In genomic region chr7:100364888-100365287, GRCm38 (mm10) we compare ENCODE assay signal across 22 mouse cellular contexts. TPM values are rescaled to one million over a fixed set of nuclear protein-coding genes. Genes with fewer than 3 reads are reported as not detected.
DNase-seq lines count a peak whose midpoint lies in the region; ATAC-seq and TF ChIP-seq lines count a peak whose summit lies in the region.
"Had no signal": no experiment of that assay in that cellular context is flagged by ENCODE, and none has a peak within 500 bp of the region (broad histone marks: within the 10 kb centered on the region; RNA-seq: fewer than 3 reads in every experiment).

No protein-coding gene starts in this region.

- H3K27me3 ChIP-seq in G1E (ENCODE audit: insufficient read depth, low read length): no peaks in the 10 kb centered on the region
- H3K27me3 ChIP-seq in embryonic facial prominence, embryonic 11.5 days (ENCODE audit: control insufficient read depth, insufficient read depth, low read length): no peaks in the 10 kb centered on the region
- no peaks in the 10 kb centered on the region for H3K27me3 ChIP-seq in stomach, postnatal 0 days (ENCODE audit: control insufficient read depth, insufficient read depth, low read length)
- H3K27me3 ChIP-seq: forebrain, embryonic 15.5 days; heart, embryonic 13.5 days; limb, embryonic 12.5 days; liver, embryonic 12.5 days; midbrain, embryonic 12.5 days; neural tube, embryonic 12.5 days had no signal

- H3K4me1 ChIP-seq in G1E (ENCODE audit: insufficient read depth, low read depth, low read length): peaks cover 20% of the 10 kb centered on the region
- H3K4me1 ChIP-seq in embryonic facial prominence, embryonic 11.5 days (ENCODE audit: control insufficient read depth, insufficient read depth, low read length): no peaks in the 10 kb centered on the region
- H3K4me1 ChIP-seq in stomach, postnatal 0 days (replicated peaks; ENCODE audit: control insufficient read depth, insufficient read depth): no peaks in the 10 kb centered on the region; the same call in 1 of the 2 replicates

- no peak overlapping the region for H3K9ac ChIP-seq in embryonic facial prominence, embryonic 11.5 days (replicated peaks; ENCODE audit: low read length)
- no peak overlapping the region for H3K9ac ChIP-seq in stomach, postnatal 0 days (ENCODE audit: low read length)
- H3K9ac ChIP-seq: forebrain, embryonic 15.5 days; heart, embryonic 13.5 days; limb, embryonic 12.5 days; liver, embryonic 12.5 days; midbrain, embryonic 12.5 days; neural tube, embryonic 12.5 days had no signal

- peak overlapping the region; percentile 37; the same call in 1 of the 2 replicates for H3K27ac ChIP-seq in layer of hippocampus, adult 2 months
- H3K27ac ChIP-seq in embryonic facial prominence, embryonic 11.5 days (replicated peaks; ENCODE audit: low read depth, low read length): no peak overlapping the region
- no peak overlapping the region for H3K27ac ChIP-seq in stomach, postnatal 0 days (replicated peaks)
- H3K27ac ChIP-seq: forebrain, embryonic 15.5 days; heart, embryonic 13.5 days; limb, embryonic 12.5 days; liver, embryonic 12.5 days; midbrain, embryonic 12.5 days; neural tube, embryonic 12.5 days had no signal

- H3K4me3 ChIP-seq in layer of hippocampus, adult 2 months: no peak overlapping the region
- H3K4me3 ChIP-seq in G1E (ENCODE audit: low read depth, low read length): peak overlapping the region; percentile 35; the same call in 1 of the 2 replicates
- H3K4me3 ChIP-seq in embryonic facial prominence, embryonic 11.5 days (ENCODE audit: low read depth, low read length): no peak overlapping the region
- no peak overlapping the region for H3K4me3 ChIP-seq in stomach, postnatal 0 days (ENCODE audit: low read depth, low read length)
- H3K4me3 ChIP-seq: forebrain, embryonic 15.5 days; heart, embryonic 13.5 days; limb, embryonic 12.5 days; liver, embryonic 12.5 days; midbrain, embryonic 12.5 days; neural tube, embryonic 12.5 days had no signal

- H3K9me3 ChIP-seq in G1E (replicated peaks): no peaks in the 10 kb centered on the region
- no peaks in the 10 kb centered on the region for H3K9me3 ChIP-seq in embryonic facial prominence, embryonic 11.5 days (replicated peaks; ENCODE audit: control insufficient read depth, low read length)
- no peaks in the 10 kb centered on the region for H3K9me3 ChIP-seq in stomach, postnatal 0 days (ENCODE audit: control insufficient read depth, low read length)
- H3K9me3 ChIP-seq: forebrain, embryonic 15.5 days; heart, embryonic 13.5 days; limb, embryonic 12.5 days; liver, embryonic 12.5 days; midbrain, embryonic 12.5 days; neural tube, embryonic 12.5 days had no signal

- no peak for DNase-seq in layer of hippocampus, adult 2 months (ENCODE audit: low spot score in 2 of 2)
- no peak for DNase-seq in layer of hippocampus, adult 9-10 months (ENCODE audit: low spot score)
- DNase-seq in 3T3-L1 (ENCODE audit: low read depth, low spot score): peak; percentile 40
- no peak for DNase-seq in G1E (ENCODE audit: low spot score)
- DNase-seq in embryonic facial prominence, embryonic 11.5 days (ENCODE audit: low spot score): peak; percentile 34
- DNase-seq in ovary, postnatal 10 days (ENCODE audit: low spot score): no peak
- no peak for DNase-seq in kidney, postnatal 14 days
- DNase-seq in stomach, postnatal 0 days (ENCODE audit: low spot score): no peak
- DNase-seq: adrenal gland, postnatal 36 days; cerebellum, adult 11-12 months; cerebellum, postnatal 25 days; heart, postnatal 4 days; kidney, adult 11 months; kidney, postnatal 36 days; thymus, adult 18-20 months; thymus, postnatal 4 days had no signal

- WGBS in embryonic facial prominence, embryonic 11.5 days: 31% methylated on average over 6 of the region's 6 CpGs
- WGBS in stomach, postnatal 0 days: 39% methylated on average over 6 of the region's 6 CpGs

- H3K36me3 ChIP-seq in G1E (replicated peaks): peaks cover 42% of the 10 kb centered on the region
- H3K36me3 ChIP-seq in embryonic facial prominence, embryonic 11.5 days (replicated peaks; ENCODE audit: control insufficient read depth, insufficient read depth, low read depth, low read length): no peaks in the 10 kb centered on the region
- H3K36me3 ChIP-seq in stomach, postnatal 0 days (ENCODE audit: control insufficient read depth, insufficient read depth, low read length): no peaks in the 10 kb centered on the region
- H3K36me3 ChIP-seq: forebrain, embryonic 15.5 days; limb, embryonic 12.5 days; liver, embryonic 12.5 days; neural tube, embryonic 12.5 days had no signal

- H3K4me2 ChIP-seq in embryonic facial prominence, embryonic 11.5 days (ENCODE audit: low read depth, low read length): no peak overlapping the region
- no peak overlapping the region for H3K4me2 ChIP-seq in stomach, postnatal 0 days (replicated peaks; ENCODE audit: low read depth)
- H3K4me2 ChIP-seq: forebrain, embryonic 15.5 days; heart, embryonic 13.5 days; limb, embryonic 12.5 days; liver, embryonic 12.5 days; midbrain, embryonic 12.5 days; neural tube, embryonic 12.5 days had no signal

- peak; percentile 28; the same call in 1 of the 2 replicates for ATAC-seq in G1E (ENCODE audit: extremely low read depth, insufficient number of reproducible peaks, low FRiP score, poor library complexity, severe bottlenecking)
- ATAC-seq in embryonic facial prominence, embryonic 11.5 days (replicated peaks; ENCODE audit: insufficient number of reproducible peaks, low FRiP score, low TSS enrichment, low read depth): no peak
- ATAC-seq in stomach, postnatal 0 days (ENCODE audit: low FRiP score, low TSS enrichment): no peak
- ATAC-seq: forebrain, embryonic 15.5 days; liver, embryonic 12.5 days had no signal

- TF ChIP-seq EP300 in stomach, postnatal 0 days (optimal IDR thresholded peaks at IDR 0.05): no peak

- no peak for TF ChIP-seq CTCF in layer of hippocampus, adult 2 months (conservative IDR thresholded peaks at IDR 0.05)
- no peak for TF ChIP-seq CTCF in G1E (IDR thresholded peaks at IDR 0.05; ENCODE audit: low read depth, low read length)
- TF ChIP-seq CTCF in stomach, postnatal 0 days (IDR thresholded peaks at IDR 0.05; ENCODE audit: low read depth): no peak

RNA-seq across cellular contexts. Expression of gene C2cd3, which starts 7.1 kb away (rescaled TPM):
- total RNA-seq in layer of hippocampus, adult 2 months (2021): 10 to 100 TPM; 22.7 to 22.8 TPM
- total RNA-seq in G1E (2014; fragmentation: Nextera tagmentation): 66.0 and 76.2 TPM in 2 replicates
- 26.1 and 27.7 TPM in 2 replicates for total RNA-seq in G1E (2017)
- polyA plus RNA-seq in G1E (2012): 22.6 and 25.7 TPM in 2 replicates
- polyA plus RNA-seq in embryonic facial prominence, embryonic 11.5 days (2014; fragmentation: Nextera tagmentation; extraction: Ambion mirVana): 32.4 and 32.8 TPM in 2 replicates
- polyA plus RNA-seq in stomach, postnatal 0 days (2015; fragmentation: Nextera tagmentation; extraction: Ambion mirVana): 5.2 and 5.6 TPM in 2 replicates

RNA-seq across cellular contexts. Expression of gene Ppme1, which starts 7.2 kb away (rescaled TPM):
- total RNA-seq in layer of hippocampus, adult 2 months (2021): 100 to 1,000 TPM; 147 to 154 TPM
- total RNA-seq in G1E (2014; fragmentation: Nextera tagmentation) (45.2 and 57.8 TPM in 2 replicates), G1E (2017) (85.7 and 87.0 TPM in 2 replicates)
- polyA plus RNA-seq in G1E (2012): 54.4 and 61.1 TPM in 2 replicates
- polyA plus RNA-seq in embryonic facial prominence, embryonic 11.5 days (2014; fragmentation: Nextera tagmentation; extraction: Ambion mirVana): 68.9 and 69.9 TPM in 2 replicates
- polyA plus RNA-seq in stomach, postnatal 0 days (2015; fragmentation: Nextera tagmentation; extraction: Ambion mirVana): 27.2 and 28.0 TPM in 2 replicates

Comparison
In these comparisons a context has a peak if more than half of its experiments do, and no peak if none do; other contexts are left out.
1. DNase-seq: peak in 3T3-L1 (single experiment) and embryonic facial prominence, embryonic 11.5 days (single experiment); none in layer of hippocampus, adult 2 months (0 of 2), layer of hippocampus, adult 9-10 months (single experiment), G1E (single experiment), ovary, postnatal 10 days (single experiment), kidney, postnatal 14 days (single experiment) and stomach, postnatal 0 days (single experiment).